10 mouse cellular contexts compared by ENCODE assay signal in the genomic region with DNA sequence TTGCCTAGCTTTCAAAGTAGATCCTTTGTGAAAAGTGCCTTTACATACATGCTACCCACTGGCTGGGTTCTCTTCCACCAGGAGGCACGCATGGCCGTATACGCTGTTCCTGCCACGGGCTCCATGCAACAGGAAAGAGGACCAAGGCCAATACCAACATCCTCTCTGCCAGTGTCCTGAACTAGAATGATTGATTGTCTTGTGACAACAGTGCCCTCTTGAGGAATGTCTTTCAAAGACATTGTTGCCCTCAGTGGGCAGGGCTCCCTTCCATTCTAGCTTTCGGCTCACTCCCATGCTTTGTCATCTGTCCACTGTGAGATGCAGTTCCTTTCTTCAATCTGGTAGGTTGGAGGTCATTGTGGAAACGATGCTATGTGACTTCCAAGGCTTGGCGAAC. TPM values are rescaled to one million over a fixed set of nuclear protein-coding genes. Genes with fewer than 3 reads are reported as not detected.
DNase-seq lines count a peak whose midpoint lies in the region; ATAC-seq and TF ChIP-seq lines count a peak whose summit lies in the region.
"Had no signal": no experiment of that assay in that cellular context is flagged by ENCODE, and none has a peak within 500 bp of the region (broad histone marks: within the 10 kb centered on the region; RNA-seq: fewer than 3 reads in every experiment).

No protein-coding gene starts in this region.

- H3K27me3 ChIP-seq in forebrain, postnatal 0 days (ENCODE audit: insufficient read depth, low read length) = no peaks in the 10 kb centered on the region
- H3K27me3 ChIP-seq in forebrain, embryonic 11.5 days (ENCODE audit: control insufficient read depth, insufficient read depth, low read length) = no peaks in the 10 kb centered on the region

- no peaks in the 10 kb centered on the region for H3K36me3 ChIP-seq in forebrain, postnatal 0 days (ENCODE audit: insufficient read depth)
- H3K36me3 ChIP-seq in forebrain, embryonic 11.5 days (ENCODE audit: control insufficient read depth, insufficient read depth, low read length) = no peaks in the 10 kb centered on the region

- H3K4me3 ChIP-seq in forebrain, postnatal 0 days (ENCODE audit: low read depth, low read length) = no peak overlapping the region
- H3K4me3 ChIP-seq in forebrain, embryonic 11.5 days (ENCODE audit: low read depth, low read length) = no peak overlapping the region

- H3K4me1 ChIP-seq in forebrain, postnatal 0 days (ENCODE audit: insufficient read depth) = no peaks in the 10 kb centered on the region
- no peaks in the 10 kb centered on the region for H3K4me1 ChIP-seq in forebrain, embryonic 11.5 days (replicated peaks; ENCODE audit: control insufficient read depth, insufficient read depth, low read length)

- intact Hi-C loops in left cerebral cortex, postnatal 14 days (cut with DNase I) = no loop called here

- WGBS in forebrain, postnatal 0 days = 50% methylated on average over 7 of the region's 7 CpGs
- WGBS in forebrain, embryonic 11.5 days = 53% methylated on average over 7 of the region's 7 CpGs

- H3K4me2 ChIP-seq in forebrain, postnatal 0 days (ENCODE audit: low read depth) = no peak overlapping the region
- no peak overlapping the region for H3K4me2 ChIP-seq in forebrain, embryonic 11.5 days (ENCODE audit: low read depth, low read length, severe bottlenecking)

- no peak for ATAC-seq in forebrain, postnatal 0 days
- no peak for ATAC-seq in forebrain, embryonic 11.5 days (replicated peaks; ENCODE audit: low FRiP score)
- ATAC-seq in activated CD4-positive, CD25-positive, alpha-beta regulatory T cell, adult 4 months = no peak
- ATAC-seq: forebrain, embryonic 16.5 days; midbrain, embryonic 16.5 days had no signal

- DNase-seq in forebrain, postnatal 0 days = no peak
- DNase-seq in forebrain, embryonic 11.5 days (ENCODE audit: low spot score) = no peak
- peak; percentile 35 for DNase-seq in left cerebral cortex, postnatal 14 days (ENCODE audit: low spot score in 2 of 2)
- no peak for DNase-seq in left cerebral cortex, adult 11 months (ENCODE audit: low spot score)
- DNase-seq in NIH3T3 (ENCODE audit: low read depth) = peak; percentile 57
- DNase-seq in induced T-regulatory cell, adult 2 months (ENCODE audit: low read depth) = peak; percentile 50
- no peak for DNase-seq in urinary bladder, adult 18-20 months (ENCODE audit: low spot score in 2 of 2)

- no peak overlapping the region for H3K27ac ChIP-seq in forebrain, postnatal 0 days (ENCODE audit: low read depth, low read length)
- no peak overlapping the region for H3K27ac ChIP-seq in forebrain, embryonic 11.5 days (ENCODE audit: low read depth, low read length)

- no peaks in the 10 kb centered on the region for H3K9me3 ChIP-seq in forebrain, postnatal 0 days (ENCODE audit: low read length)
- no peaks in the 10 kb centered on the region for H3K9me3 ChIP-seq in forebrain, embryonic 11.5 days (ENCODE audit: control insufficient read depth, low read length)

- H3K9ac ChIP-seq in forebrain, postnatal 0 days = no peak overlapping the region
- H3K9ac ChIP-seq in forebrain, embryonic 11.5 days (ENCODE audit: low read length) = no peak overlapping the region; the same call in 1 of the 2 replicates

- TF ChIP-seq CTCF in forebrain, postnatal 0 days (IDR thresholded peaks at IDR 0.05; ENCODE audit: low read depth) = peak; percentile 62

RNA-seq across cellular contexts. Expression of a gene that starts 16.2 kb away (rescaled TPM):
- 65.9 and 85.8 TPM in 2 replicates for total RNA-seq in forebrain, postnatal 0 days (2014; rRNA removed)
- polyA plus RNA-seq in forebrain, postnatal 0 days (2015; fragmentation: Nextera tagmentation; extraction: Ambion mirVana) = 75.1 and 75.2 TPM in 2 replicates
- 164 and 168 TPM in 2 replicates for polyA plus RNA-seq in forebrain, embryonic 11.5 days (2014; fragmentation: Nextera tagmentation; extraction: Ambion mirVana)
- total RNA-seq in left cerebral cortex, postnatal 14 days (2021) = 10 to 100 TPM; 26.2 to 28.4 TPM
- 10 to 100 TPM; 51.4 to 61.1 TPM for polyA plus RNA-seq in activated CD4-positive, CD25-positive, alpha-beta regulatory T cell, adult 4 months (2017; shearing (Covaris generic))

RNA-seq across cellular contexts. Expression of a gene that starts 21.8 kb away (rescaled TPM):
- total RNA-seq in forebrain, postnatal 0 days (2014; rRNA removed) = 72.0 and 101 TPM in 2 replicates
- polyA plus RNA-seq in forebrain, postnatal 0 days (2015; fragmentation: Nextera tagmentation; extraction: Ambion mirVana) = 308 and 448 TPM in 2 replicates
- 775 and 792 TPM in 2 replicates for polyA plus RNA-seq in forebrain, embryonic 11.5 days (2014; fragmentation: Nextera tagmentation; extraction: Ambion mirVana)
- total RNA-seq in left cerebral cortex, postnatal 14 days (2021) = 10 to 100 TPM; 63.3 to 71.7 TPM
- 100 to 1,000 TPM; 383 to 452 TPM for polyA plus RNA-seq in activated CD4-positive, CD25-positive, alpha-beta regulatory T cell, adult 4 months (2017; shearing (Covaris generic))

RNA-seq across cellular contexts. Expression of a gene that starts 47.7 kb away (rescaled TPM):
- total RNA-seq in forebrain, postnatal 0 days (2014; rRNA removed) = 105 and 113 TPM in 2 replicates
- 90.1 and 99.2 TPM in 2 replicates for polyA plus RNA-seq in forebrain, postnatal 0 days (2015; fragmentation: Nextera tagmentation; extraction: Ambion mirVana)
- 94.8 and 95.3 TPM in 2 replicates for polyA plus RNA-seq in forebrain, embryonic 11.5 days (2014; fragmentation: Nextera tagmentation; extraction: Ambion mirVana)
- 100 to 1,000 TPM; 108 to 109 TPM for total RNA-seq in left cerebral cortex, postnatal 14 days (2021)
- 1 to 10 TPM; 5.3 to 6.9 TPM for polyA plus RNA-seq in activated CD4-positive, CD25-positive, alpha-beta regulatory T cell, adult 4 months (2017; shearing (Covaris generic))

RNA-seq across cellular contexts. Expression of a gene that starts 54.8 kb away (rescaled TPM):
- total RNA-seq in forebrain, postnatal 0 days (2014; rRNA removed) = 201 and 252 TPM in 2 replicates
- polyA plus RNA-seq in forebrain, postnatal 0 days (2015; fragmentation: Nextera tagmentation; extraction: Ambion mirVana) = 150 and 191 TPM in 2 replicates
- polyA plus RNA-seq in forebrain, embryonic 11.5 days (2014; fragmentation: Nextera tagmentation; extraction: Ambion mirVana) = 271 and 307 TPM in 2 replicates
- 100 to 1,000 TPM; 106 to 107 TPM for total RNA-seq in left cerebral cortex, postnatal 14 days (2021)
- 100 to 1,000 TPM in 1 of 2 experiments, 10 to 100 TPM in 1; 96.7 to 104 TPM for polyA plus RNA-seq in activated CD4-positive, CD25-positive, alpha-beta regulatory T cell, adult 4 months (2017; shearing (Covaris generic))

Comparison
In these comparisons a context has a peak if more than half of its experiments do, and no peak if none do; other contexts are left out.
1. DNase-seq: peak in left cerebral cortex, postnatal 14 days (2 of 2), NIH3T3 (single experiment) and induced T-regulatory cell, adult 2 months (single experiment); none in forebrain, postnatal 0 days (single experiment), forebrain, embryonic 11.5 days (single experiment), left cerebral cortex, adult 11 months (single experiment) and urinary bladder, adult 18-20 months (0 of 2).
2. RNA of a gene that starts 47.7 kb away (polyA plus RNA-seq): 90.1 to 99.2 TPM in forebrain, postnatal 0 days and 94.8 to 95.3 TPM in forebrain, embryonic 11.5 days; 5.3 to 6.9 TPM in activated CD4-positive, CD25-positive, alpha-beta regulatory T cell, adult 4 months; every median in the first group is over 10 times any median in the second.